Mouse (Mus musculus): ENCODE results near the gene Umodl1. TPM values are rescaled to one million over a fixed set of nuclear protein-coding genes. Genes with fewer than 3 reads are reported as not detected.

Gene Umodl1
- polyA plus RNA-seq, 1 experiment from 2014 or later, result 0.11 TPM

- no peak overlapping the region for H3K9ac ChIP-seq
- no peaks in the 10 kb centered on the region for H3K36me3 ChIP-seq
- no peaks in the 10 kb centered on the region for H3K4me1 ChIP-seq (replicated peaks)
- no peaks in the 10 kb centered on the region for H3K27me3 ChIP-seq
- no peak overlapping the region for H3K4me3 ChIP-seq
- H3K4me2 ChIP-seq, result no peak overlapping the region
- no peak overlapping the region for H3K27ac ChIP-seq
- no peaks in the 10 kb centered on the region for H3K9me3 ChIP-seq (replicated peaks)
- WGBS, result 83% methylated on average over 6 of the region's 6 CpGs
- no peak for ATAC-seq (replicated peaks; ENCODE audit: insufficient number of reproducible peaks, insufficient read depth, low FRiP score, low read depth)
Observed at GRCm38 (mm10) chr17:31026986-31027385, 72.5 kb downstream of the Umodl1 start.

- Histone ChIP-seq H3K4me2 (no peak overlapping the region), H3K4me1 (replicated peaks) (no peaks in the 10 kb centered on the region), H3K36me3 (no peaks in the 10 kb centered on the region), H3K27me3 (no peaks in the 10 kb centered on the region), H3K27ac (no peak overlapping the region), H3K9ac (no peak overlapping the region), H3K4me3 (no peak overlapping the region), H3K9me3 (replicated peaks) (no peaks in the 10 kb centered on the region)
- no peak for ATAC-seq (replicated peaks; ENCODE audit: insufficient number of reproducible peaks, insufficient read depth, low FRiP score, low read depth)
- WGBS, result 82% methylated on average over 6 of the region's 6 CpGs
Observed at GRCm38 (mm10) chr17:31027723-31028122, 73.3 kb downstream of the Umodl1 start.

- WGBS, result 55% methylated on average over 9 of the region's 9 CpGs
- ATAC-seq (replicated peaks; ENCODE audit: insufficient number of reproducible peaks, insufficient read depth, low FRiP score, low read depth), result no peak
- no peak overlapping the region for H3K4me3 ChIP-seq
- no peak overlapping the region for H3K4me2 ChIP-seq
- H3K36me3 ChIP-seq, result no peaks in the 10 kb centered on the region
- no peak overlapping the region for H3K9ac ChIP-seq
- H3K27ac ChIP-seq, result no peak overlapping the region
- no peaks in the 10 kb centered on the region for H3K27me3 ChIP-seq
- peaks cover 8% of the 10 kb centered on the region for H3K4me1 ChIP-seq (replicated peaks)
- no peaks in the 10 kb centered on the region for H3K9me3 ChIP-seq (replicated peaks)
Observed at GRCm38 (mm10) chr17:31028821-31029370, 74.5 kb downstream of the Umodl1 start.

- Histone ChIP-seq H3K9ac (no peak overlapping the region), H3K4me1 (replicated peaks) (peaks cover 13% of the 10 kb centered on the region), H3K4me3 (no peak overlapping the region), H3K27ac (no peak overlapping the region), H3K36me3 (no peaks in the 10 kb centered on the region), H3K27me3 (no peaks in the 10 kb centered on the region), H3K9me3 (replicated peaks) (no peaks in the 10 kb centered on the region), H3K4me2 (no peak overlapping the region)
- 80% methylated on average over 4 of the region's 4 CpGs for WGBS
- ATAC-seq (replicated peaks; ENCODE audit: insufficient number of reproducible peaks, insufficient read depth, low FRiP score, low read depth), result no peak
Observed at GRCm38 (mm10) chr17:31029407-31029806, 75.0 kb downstream of the Umodl1 start.

- H3K36me3 ChIP-seq, result no peaks in the 10 kb centered on the region
- no peak overlapping the region for H3K27ac ChIP-seq
- H3K9ac ChIP-seq, result no peak overlapping the region
- no peak for ATAC-seq (replicated peaks; ENCODE audit: insufficient number of reproducible peaks, insufficient read depth, low FRiP score, low read depth)
- H3K27me3 ChIP-seq, result no peaks in the 10 kb centered on the region
- no peak overlapping the region for H3K4me3 ChIP-seq
- 83% methylated on average over 4 of the region's 4 CpGs for WGBS
- no peak overlapping the region for H3K4me2 ChIP-seq
- no peaks in the 10 kb centered on the region for H3K9me3 ChIP-seq (replicated peaks)
- H3K4me1 ChIP-seq (replicated peaks), result peaks cover 20% of the 10 kb centered on the region
Observed at GRCm38 (mm10) chr17:31032341-31032740, 77.9 kb downstream of the Umodl1 start.

GRCm38 (mm10) chr17:31033251-31033650 is 78.8 kb downstream of the Umodl1 start:
- Histone ChIP-seq H3K4me2 (no peak overlapping the region), H3K4me3 (no peak overlapping the region), H3K9me3 (replicated peaks) (no peaks in the 10 kb centered on the region), H3K4me1 (replicated peaks) (peaks cover 20% of the 10 kb centered on the region), H3K27ac (peak overlapping the region; percentile 53; the same call in 1 of the 2 replicates), H3K27me3 (no peaks in the 10 kb centered on the region), H3K9ac (no peak overlapping the region), H3K36me3 (no peaks in the 10 kb centered on the region)
- 79% methylated on average over 2 of the region's 2 CpGs for WGBS
- ATAC-seq (replicated peaks; ENCODE audit: insufficient number of reproducible peaks, insufficient read depth, low FRiP score, low read depth), result no peak

- no peaks in the 10 kb centered on the region for H3K36me3 ChIP-seq
- H3K9me3 ChIP-seq (replicated peaks), result no peaks in the 10 kb centered on the region
- peak overlapping the region; percentile 53 for H3K27ac ChIP-seq
- no peak overlapping the region for H3K4me3 ChIP-seq
- H3K4me2 ChIP-seq, result peak overlapping the region; percentile 37
- H3K4me1 ChIP-seq (replicated peaks), result peaks cover 20% of the 10 kb centered on the region
- WGBS, result 16% methylated on average over 5 of the region's 5 CpGs
- no peaks in the 10 kb centered on the region for H3K27me3 ChIP-seq
- no peak overlapping the region for H3K9ac ChIP-seq
- peak; percentile 76; the same call in 1 of the 2 replicates for ATAC-seq (replicated peaks; ENCODE audit: insufficient number of reproducible peaks, insufficient read depth, low FRiP score, low read depth)
Observed at GRCm38 (mm10) chr17:31034165-31034564, 79.7 kb downstream of the Umodl1 start.

- H3K36me3 ChIP-seq, result no peaks in the 10 kb centered on the region
- H3K27ac ChIP-seq, result peak overlapping the region; percentile 53
- no peaks in the 10 kb centered on the region for H3K9me3 ChIP-seq (replicated peaks)
- ATAC-seq (replicated peaks; ENCODE audit: insufficient number of reproducible peaks, insufficient read depth, low FRiP score, low read depth), result no peak
- no peaks in the 10 kb centered on the region for H3K27me3 ChIP-seq
- peak overlapping the region; percentile 37; the same call in 1 of the 2 replicates for H3K4me2 ChIP-seq
- H3K4me3 ChIP-seq, result no peak overlapping the region
- WGBS, result 59% methylated on average over 9 of the region's 9 CpGs
- peaks cover 20% of the 10 kb centered on the region for H3K4me1 ChIP-seq (replicated peaks)
- H3K9ac ChIP-seq, result no peak overlapping the region
Observed at GRCm38 (mm10) chr17:31034674-31035356, 80.4 kb downstream of the Umodl1 start.

GRCm38 (mm10) chr17:31036168-31036876 is 81.9 kb downstream of the Umodl1 start:
- 85% methylated on average over 22 of the region's 22 CpGs for WGBS
- H3K4me3 ChIP-seq, result no peak overlapping the region
- no peak overlapping the region for H3K9ac ChIP-seq
- peaks cover 20% of the 10 kb centered on the region for H3K4me1 ChIP-seq (replicated peaks)
- no peaks in the 10 kb centered on the region for H3K9me3 ChIP-seq (replicated peaks)
- H3K27ac ChIP-seq, result no peak overlapping the region
- no peak overlapping the region for H3K4me2 ChIP-seq
- H3K36me3 ChIP-seq, result no peaks in the 10 kb centered on the region
- H3K27me3 ChIP-seq, result no peaks in the 10 kb centered on the region
- no peak for ATAC-seq (replicated peaks; ENCODE audit: insufficient number of reproducible peaks, insufficient read depth, low FRiP score, low read depth)

GRCm38 (mm10) chr17:31037331-31037730 is 82.9 kb downstream of the Umodl1 start:
- Histone ChIP-seq H3K27me3 (no peaks in the 10 kb centered on the region), H3K27ac (no peak overlapping the region), H3K4me2 (no peak overlapping the region), H3K36me3 (no peaks in the 10 kb centered on the region), H3K4me3 (no peak overlapping the region), H3K9me3 (replicated peaks) (no peaks in the 10 kb centered on the region), H3K4me1 (replicated peaks) (peaks cover 21% of the 10 kb centered on the region), H3K9ac (no peak overlapping the region)
- WGBS, result 76% methylated on average over 8 of the region's 8 CpGs
- ATAC-seq (replicated peaks; ENCODE audit: insufficient number of reproducible peaks, insufficient read depth, low FRiP score, low read depth), result no peak

GRCm38 (mm10) chr17:31038381-31038780 is 83.9 kb downstream of the Umodl1 start:
- Histone ChIP-seq H3K36me3 (no peaks in the 10 kb centered on the region), H3K4me3 (no peak overlapping the region), H3K9me3 (replicated peaks) (no peaks in the 10 kb centered on the region), H3K9ac (no peak overlapping the region), H3K27me3 (no peaks in the 10 kb centered on the region), H3K4me1 (replicated peaks) (peaks cover 21% of the 10 kb centered on the region), H3K27ac (no peak overlapping the region), H3K4me2 (no peak overlapping the region)
- 56% methylated on average over 4 of the region's 4 CpGs for WGBS
- no peak for ATAC-seq (replicated peaks; ENCODE audit: insufficient number of reproducible peaks, insufficient read depth, low FRiP score, low read depth)
